Mouse (Mus musculus) forebrain, embryonic 10.5 days (tissue): ENCODE measurements around the gene Ndufv3. TPM values are rescaled to one million over a fixed set of nuclear protein-coding genes. Genes with fewer than 3 reads are reported as not detected.

Source experiments
- DNase-seq: peaks from one replicate; pipeline ENCODE4 v3.0.0-alpha.2; 2017; ENCODE audit warnings: low spot score; ENCODE audit errors: extremely low spot score
- H3K27ac ChIP-seq: fragments of 300-500 bp; sonication (generic); 2 replicates; pipeline ENCODE4 v1.5.1; 2016; ENCODE audit warnings: mild to moderate bottlenecking
- H3K27me3 ChIP-seq: fragments of 300-500 bp; sonication (generic); 2 replicates; pipeline ENCODE4 v1.6.1; 2016; ENCODE audit warnings: mild to moderate bottlenecking; ENCODE audit not compliant: poor library complexity, severe bottlenecking
- H3K36me3 ChIP-seq: fragments of 300-500 bp; sonication (generic); replicated peaks from 2 replicates; pipeline ENCODE4 v1.6.1; 2016; ENCODE audit warnings: mild to moderate bottlenecking, moderate library complexity
- H3K4me1 ChIP-seq: fragments of 300-500 bp; sonication (generic); 2 replicates; pipeline ENCODE4 v1.6.1; 2016
- H3K4me3 ChIP-seq: fragments of 300-500 bp; sonication (generic); 2 replicates; pipeline ENCODE4 v1.5.1; 2016; ENCODE audit warnings: mild to moderate bottlenecking, moderate library complexity
- H3K9me3 ChIP-seq: fragments of 300-500 bp; sonication (generic); 2 replicates; pipeline ENCODE4 v1.6.1; 2016; ENCODE audit warnings: mild to moderate bottlenecking, moderate library complexity
- WGBS: fragments of 180-500 bp; shearing (Covaris S2); methylation state at CpG from one replicate; pipeline ENCODE4 v1.1.7; 2016; 5-methylcytosine and 5-hydroxymethylcytosine counted together
- polyA plus RNA-seq: library from polyadenylated mRNA; unstranded; fragments of >200 nt; fragmentation: Nextera tagmentation; extraction: Ambion mirVana; gene quantifications from 2 replicates; pipeline ENCODE4 v1.2.1, GENCODE M21; 2016

Gene Ndufv3
- 214 and 224 TPM in 2 replicates for polyA plus RNA-seq

GRCm38 (mm10) chr17:31519946-31520838 lies at the start of gene Ndufv3, which contains the start of gene Wdr4:
TSS of gene Ndufv3 (plus strand) at chr17:31520115.
TSS of gene Wdr4 (minus strand) at chr17:31519980.
- Histone ChIP-seq H3K9me3 (no peaks in the 10 kb centered on the region), H3K4me1 (peaks cover 24% of the 10 kb centered on the region), H3K27me3 (no peaks in the 10 kb centered on the region), H3K4me3 (peak within 1 kb of the TSS; percentile 85), H3K36me3 (peaks cover 28% of the 10 kb centered on the region), H3K27ac (peak within 1 kb of the TSS; percentile 91)
- under 1% methylated on average over 45 of the region's 45 CpGs for WGBS
- DNase-seq = peak; percentile 98

- Histone ChIP-seq H3K9me3 (no peaks in the 10 kb centered on the region; the same call in 1 of the 2 replicates), H3K4me3 (no peak overlapping the region), H3K27ac (no peak overlapping the region), H3K27me3 (no peaks in the 10 kb centered on the region), H3K36me3 (peaks cover 60% of the 10 kb centered on the region), H3K4me1 (peaks cover 16% of the 10 kb centered on the region)
- no peak for DNase-seq
- WGBS = 83% methylated on average over 5 of the region's 5 CpGs
Measured at GRCm38 (mm10) chr17:31470766-31471418, 49.0 kb upstream of the Ndufv3 start.

GRCm38 (mm10) chr17:31474388-31474787 lies 45.5 kb upstream of the Ndufv3 start:
- WGBS = 80% methylated on average over 6 of the region's 6 CpGs
- H3K9me3 ChIP-seq = no peaks in the 10 kb centered on the region
- no peak overlapping the region for H3K4me3 ChIP-seq
- H3K27ac ChIP-seq = no peak overlapping the region
- H3K4me1 ChIP-seq = peaks cover 28% of the 10 kb centered on the region
- no peaks in the 10 kb centered on the region for H3K27me3 ChIP-seq
- peaks cover 37% of the 10 kb centered on the region for H3K36me3 ChIP-seq
- DNase-seq = no peak

- Histone ChIP-seq H3K36me3 (peaks cover 5% of the 10 kb centered on the region), H3K27ac (no peak overlapping the region), H3K27me3 (no peaks in the 10 kb centered on the region), H3K9me3 (no peaks in the 10 kb centered on the region), H3K4me1 (peaks cover 21% of the 10 kb centered on the region), H3K4me3 (no peak overlapping the region)
- WGBS = 81% methylated on average over 7 of the region's 7 CpGs
- no peak for DNase-seq
Measured at GRCm38 (mm10) chr17:31478606-31479005, 41.3 kb upstream of the Ndufv3 start.

- no peak overlapping the region for H3K4me3 ChIP-seq
- DNase-seq = no peak
- H3K27ac ChIP-seq = 0 out of 2 replicates have a peak overlapping the region, but pooled peaks have one; percentile 22
- H3K27me3 ChIP-seq = no peaks in the 10 kb centered on the region
- 70% methylated on average over 11 of the region's 11 CpGs for WGBS
- H3K9me3 ChIP-seq = no peaks in the 10 kb centered on the region
- H3K4me1 ChIP-seq = peaks cover 17% of the 10 kb centered on the region
- peaks cover 5% of the 10 kb centered on the region for H3K36me3 ChIP-seq
Measured at GRCm38 (mm10) chr17:31479108-31479844, 40.6 kb upstream of the Ndufv3 start.

GRCm38 (mm10) chr17:31486616-31487198 lies 33.2 kb upstream of the Ndufv3 start:
- no peak for DNase-seq
- no peak overlapping the region for H3K4me3 ChIP-seq
- no peaks in the 10 kb centered on the region for H3K36me3 ChIP-seq
- H3K27me3 ChIP-seq = no peaks in the 10 kb centered on the region
- H3K4me1 ChIP-seq = peaks cover 20% of the 10 kb centered on the region
- no peaks in the 10 kb centered on the region for H3K9me3 ChIP-seq
- 75% methylated on average over 10 of the region's 10 CpGs for WGBS
- peak overlapping the region; percentile 42; the same call in 1 of the 2 replicates for H3K27ac ChIP-seq

GRCm38 (mm10) chr17:31487433-31488060 lies 32.4 kb upstream of the Ndufv3 start:
- Histone ChIP-seq H3K9me3 (no peaks in the 10 kb centered on the region), H3K27me3 (no peaks in the 10 kb centered on the region), H3K36me3 (no peaks in the 10 kb centered on the region), H3K4me3 (no peak overlapping the region), H3K27ac (peak overlapping the region; percentile 42; the same call in 1 of the 2 replicates), H3K4me1 (peaks cover 17% of the 10 kb centered on the region)
- DNase-seq = no peak
- 30% methylated on average over 6 of the region's 6 CpGs for WGBS

- Histone ChIP-seq H3K27ac (no peak overlapping the region), H3K4me1 (peaks cover 17% of the 10 kb centered on the region), H3K4me3 (no peak overlapping the region), H3K9me3 (no peaks in the 10 kb centered on the region), H3K36me3 (peaks cover 16% of the 10 kb centered on the region), H3K27me3 (no peaks in the 10 kb centered on the region)
- DNase-seq = no peak
Measured at GRCm38 (mm10) chr17:31491355-31491754, 28.6 kb upstream of the Ndufv3 start.

GRCm38 (mm10) chr17:31492416-31492815 lies 27.5 kb upstream of the Ndufv3 start:
- H3K27me3 ChIP-seq = no peaks in the 10 kb centered on the region
- H3K4me3 ChIP-seq = no peak overlapping the region
- no peak overlapping the region for H3K27ac ChIP-seq
- DNase-seq = peak; percentile 81
- H3K36me3 ChIP-seq = peaks cover 27% of the 10 kb centered on the region
- no peaks in the 10 kb centered on the region for H3K9me3 ChIP-seq
- WGBS = 0% methylated on average over 2 of the region's 2 CpGs
- H3K4me1 ChIP-seq = peaks cover 8% of the 10 kb centered on the region

GRCm38 (mm10) chr17:31494989-31495388 lies 24.9 kb upstream of the Ndufv3 start:
- WGBS = 93% methylated on average over 1 of the region's 1 CpGs
- Histone ChIP-seq H3K4me1 (no peaks in the 10 kb centered on the region), H3K27me3 (no peaks in the 10 kb centered on the region), H3K4me3 (no peak overlapping the region), H3K36me3 (peaks cover 52% of the 10 kb centered on the region), H3K27ac (no peak overlapping the region), H3K9me3 (no peaks in the 10 kb centered on the region)
- no peak for DNase-seq

- DNase-seq = no peak
- WGBS = 93% methylated on average over 6 of the region's 6 CpGs
- Histone ChIP-seq H3K9me3 (no peaks in the 10 kb centered on the region), H3K4me1 (no peaks in the 10 kb centered on the region), H3K4me3 (no peak overlapping the region), H3K27me3 (no peaks in the 10 kb centered on the region), H3K36me3 (peaks cover 80% of the 10 kb centered on the region), H3K27ac (no peak overlapping the region)
Measured at GRCm38 (mm10) chr17:31497726-31498125, 22.2 kb upstream of the Ndufv3 start.

GRCm38 (mm10) chr17:31499725-31500124 lies 20.2 kb upstream of the Ndufv3 start:
- Histone ChIP-seq H3K36me3 (peaks cover 100% of the 10 kb centered on the region), H3K4me1 (peaks cover 11% of the 10 kb centered on the region), H3K4me3 (no peak overlapping the region), H3K9me3 (no peaks in the 10 kb centered on the region), H3K27ac (no peak overlapping the region), H3K27me3 (no peaks in the 10 kb centered on the region)
- no peak for DNase-seq
- WGBS = 94% methylated on average over 12 of the region's 12 CpGs
